Mouse (Mus musculus): Measurements from ENCODE around the gene Fan1. TPM values are rescaled to one million over a fixed set of nuclear protein-coding genes. Genes with fewer than 3 reads are reported as not detected.
A peak's percentile ranks its signal among the peaks of the same experiment; 100 is the strongest.

Gene Fan1
- polyA plus RNA-seq, 1 experiment from 2014 or later = 2.4 TPM

DNA sequence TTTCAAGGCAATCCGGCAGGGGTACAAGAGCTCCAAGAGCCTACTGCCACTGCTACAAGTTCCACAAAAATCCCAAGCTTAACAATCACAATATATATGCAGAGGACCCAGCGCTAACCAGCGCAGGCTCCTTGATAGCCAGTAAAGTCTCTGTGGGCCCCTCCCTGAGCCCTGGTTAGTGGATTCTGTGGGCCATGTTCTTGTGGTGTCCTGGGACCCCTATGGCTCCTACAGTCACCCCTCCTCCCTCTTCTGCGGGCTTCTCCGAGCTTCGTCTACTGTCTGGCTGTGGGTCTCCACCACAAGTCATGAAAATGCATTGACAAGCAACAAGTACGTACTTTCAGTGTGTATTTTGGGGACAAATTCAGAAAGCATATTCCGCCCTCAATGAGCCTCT is 17.6 kb upstream of the Fan1 start:
- ATAC-seq = no peak
- H3K4me1 ChIP-seq (replicated peaks; ENCODE audit: control insufficient read depth, insufficient read depth, low read length) = no peaks in the 10 kb centered on the region
- peak overlapping the region; percentile 91 for H3K4me2 ChIP-seq (replicated peaks; ENCODE audit: low read depth)
- peak overlapping the region; percentile 79 for H3K4me3 ChIP-seq (ENCODE audit: low read depth, low read length)
- H3K9ac ChIP-seq (ENCODE audit: low read depth, low read length) = peak overlapping the region; percentile 82
- peaks cover 14% of the 10 kb centered on the region for H3K36me3 ChIP-seq (ENCODE audit: control insufficient read depth, insufficient read depth)
- no peak overlapping the region for H3K27ac ChIP-seq (ENCODE audit: low read depth, low read length)
- H3K9me3 ChIP-seq (ENCODE audit: control insufficient read depth) = no peaks in the 10 kb centered on the region
- no peak for TF ChIP-seq CTCF (IDR thresholded peaks at IDR 0.05; ENCODE audit: low read depth)
- no peaks in the 10 kb centered on the region for H3K27me3 ChIP-seq (replicated peaks; ENCODE audit: control insufficient read depth, insufficient read depth, low read length)
- WGBS = 2% methylated on average over 8 of the region's 8 CpGs

DNA sequence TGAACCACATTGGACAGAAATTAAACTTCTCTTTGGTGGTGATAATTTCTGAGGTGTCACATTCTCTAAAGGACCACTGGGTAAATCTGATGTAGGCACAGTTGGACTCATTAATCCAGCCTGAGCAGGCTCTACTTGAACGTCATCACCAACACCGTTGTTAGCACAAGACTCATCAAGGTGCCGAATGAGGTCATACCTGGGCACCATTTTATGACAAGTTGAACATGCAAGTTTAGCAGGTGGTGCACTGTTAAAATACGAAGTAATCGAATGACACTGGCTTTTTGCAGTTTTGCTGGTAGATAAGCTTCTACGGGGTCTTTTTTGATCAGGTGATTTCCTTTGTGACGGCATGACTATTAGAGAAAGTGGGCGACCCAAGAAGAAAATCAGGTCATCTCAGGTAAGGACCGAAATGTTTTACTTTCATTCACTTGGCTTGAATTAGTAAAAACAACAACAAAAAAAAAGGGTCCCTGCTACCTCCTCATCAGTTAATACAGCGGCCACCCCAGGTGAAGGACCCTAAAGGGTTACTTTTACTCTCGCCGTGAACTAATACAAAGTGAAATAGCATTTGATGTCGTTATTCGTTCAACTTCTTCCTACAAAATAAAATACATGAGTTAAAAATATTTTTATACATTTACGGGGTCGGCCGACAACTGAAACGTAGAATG is 607 bp downstream of the Fan1 start:
- Histone ChIP-seq H3K4me3 (ENCODE audit: low read depth, low read length) (peak overlapping the region; percentile 66), H3K9ac (ENCODE audit: low read depth, low read length) (peak overlapping the region; percentile 61), H3K27me3 (replicated peaks; ENCODE audit: control insufficient read depth, insufficient read depth, low read length) (no peaks in the 10 kb centered on the region), H3K4me2 (replicated peaks; ENCODE audit: low read depth) (peak overlapping the region; percentile 62), H3K9me3 (ENCODE audit: control insufficient read depth) (no peaks in the 10 kb centered on the region), H3K4me1 (replicated peaks; ENCODE audit: control insufficient read depth, insufficient read depth, low read length) (no peaks in the 10 kb centered on the region), H3K36me3 (ENCODE audit: control insufficient read depth, insufficient read depth) (peaks cover 26% of the 10 kb centered on the region), H3K27ac (ENCODE audit: low read depth, low read length) (peak overlapping the region; percentile 90)
- 5% methylated on average over 18 of the region's 18 CpGs for WGBS
- ATAC-seq = no peak
- no peak for TF ChIP-seq CTCF (IDR thresholded peaks at IDR 0.05; ENCODE audit: low read depth)

DNA sequence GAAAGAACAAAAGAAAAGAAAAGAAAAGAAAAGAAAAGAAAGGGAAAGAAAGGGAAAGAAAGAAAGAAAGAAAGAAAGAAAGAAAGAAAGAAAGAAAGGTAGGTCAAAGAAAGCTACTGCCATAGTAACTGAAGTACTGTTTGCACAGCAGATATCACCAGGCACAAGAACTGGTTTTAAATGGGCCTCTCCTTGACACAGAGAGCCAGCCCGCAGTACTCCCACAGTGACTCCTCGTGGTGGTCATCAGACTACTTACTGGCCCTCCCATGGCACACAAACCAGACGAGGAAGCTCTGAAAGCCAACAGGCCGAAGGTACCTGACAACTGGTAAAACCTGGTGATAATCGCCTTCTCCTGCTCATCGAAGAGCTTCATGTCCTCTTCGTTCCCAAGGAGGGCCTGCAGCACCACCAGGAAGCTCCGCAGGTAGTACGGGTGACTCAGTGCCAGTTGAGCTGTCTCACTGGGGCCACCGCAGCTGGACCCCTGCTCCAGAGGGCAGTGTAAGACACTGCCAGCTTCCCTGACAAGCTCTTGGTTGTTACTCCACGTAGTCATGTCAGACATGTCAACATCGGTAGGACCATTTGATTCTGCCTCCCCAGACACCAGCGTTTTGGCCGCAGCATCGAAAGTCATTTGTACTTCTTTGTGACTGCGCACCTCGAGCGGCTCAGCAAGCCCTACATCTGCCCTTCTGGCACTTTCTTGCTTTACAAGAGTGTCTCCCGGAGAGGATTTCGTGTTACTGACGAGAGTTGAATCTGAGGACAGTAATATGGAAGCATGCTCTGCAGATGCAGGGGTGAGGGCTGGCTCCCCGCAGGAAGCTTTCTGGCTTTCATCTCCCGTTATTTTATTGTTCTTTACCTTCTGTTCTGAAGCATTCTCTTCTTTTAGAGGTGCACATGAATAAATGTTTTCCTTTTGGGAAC is 1.7 kb downstream of the Fan1 start:
- no peak; the same call in 1 of the 2 replicates for TF ChIP-seq CTCF (IDR thresholded peaks at IDR 0.05; ENCODE audit: low read depth)
- Histone ChIP-seq H3K9me3 (ENCODE audit: control insufficient read depth) (no peaks in the 10 kb centered on the region), H3K4me1 (replicated peaks; ENCODE audit: control insufficient read depth, insufficient read depth, low read length) (no peaks in the 10 kb centered on the region), H3K36me3 (ENCODE audit: control insufficient read depth, insufficient read depth) (peaks cover 19% of the 10 kb centered on the region), H3K9ac (ENCODE audit: low read depth, low read length) (no peak overlapping the region), H3K27me3 (replicated peaks; ENCODE audit: control insufficient read depth, insufficient read depth, low read length) (no peaks in the 10 kb centered on the region), H3K4me3 (ENCODE audit: low read depth, low read length) (no peak overlapping the region), H3K4me2 (replicated peaks; ENCODE audit: low read depth) (no peak overlapping the region), H3K27ac (ENCODE audit: low read depth, low read length) (no peak overlapping the region)
- ATAC-seq = no peak
- 89% methylated on average over 23 of the region's 23 CpGs for WGBS

DNA sequence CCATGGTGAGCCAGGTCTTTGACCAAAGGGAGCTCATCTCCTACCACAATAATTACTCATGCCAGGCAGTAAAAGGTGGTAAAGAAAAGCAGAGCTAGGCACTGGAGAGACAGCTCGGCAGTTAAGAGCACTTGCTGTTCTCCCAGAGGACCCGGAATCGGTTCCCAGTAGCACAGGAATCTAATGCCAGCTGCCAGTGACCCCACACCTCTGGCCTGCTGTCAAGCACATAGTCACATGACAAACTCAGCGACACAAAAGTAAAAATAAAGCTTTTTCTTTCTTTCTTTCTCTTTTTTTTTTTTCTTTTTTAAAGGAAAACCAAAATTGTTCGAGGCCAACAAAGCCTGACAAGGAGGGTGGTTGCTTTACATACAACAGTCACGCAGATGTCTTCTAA is 4.1 kb downstream of the Fan1 start:
- no peak overlapping the region for H3K4me2 ChIP-seq (replicated peaks; ENCODE audit: low read depth)
- no peaks in the 10 kb centered on the region for H3K9me3 ChIP-seq (ENCODE audit: control insufficient read depth)
- ATAC-seq = no peak
- WGBS = 90% methylated on average over 6 of the region's 6 CpGs
- no peak overlapping the region for H3K4me3 ChIP-seq (ENCODE audit: low read depth, low read length)
- peaks cover 10% of the 10 kb centered on the region for H3K36me3 ChIP-seq (ENCODE audit: control insufficient read depth, insufficient read depth)
- no peak for TF ChIP-seq CTCF (IDR thresholded peaks at IDR 0.05; ENCODE audit: low read depth)
- no peak overlapping the region for H3K27ac ChIP-seq (ENCODE audit: low read depth, low read length)
- H3K27me3 ChIP-seq (replicated peaks; ENCODE audit: control insufficient read depth, insufficient read depth, low read length) = no peaks in the 10 kb centered on the region
- H3K9ac ChIP-seq (ENCODE audit: low read depth, low read length) = no peak overlapping the region
- no peaks in the 10 kb centered on the region for H3K4me1 ChIP-seq (replicated peaks; ENCODE audit: control insufficient read depth, insufficient read depth, low read length)

DNA sequence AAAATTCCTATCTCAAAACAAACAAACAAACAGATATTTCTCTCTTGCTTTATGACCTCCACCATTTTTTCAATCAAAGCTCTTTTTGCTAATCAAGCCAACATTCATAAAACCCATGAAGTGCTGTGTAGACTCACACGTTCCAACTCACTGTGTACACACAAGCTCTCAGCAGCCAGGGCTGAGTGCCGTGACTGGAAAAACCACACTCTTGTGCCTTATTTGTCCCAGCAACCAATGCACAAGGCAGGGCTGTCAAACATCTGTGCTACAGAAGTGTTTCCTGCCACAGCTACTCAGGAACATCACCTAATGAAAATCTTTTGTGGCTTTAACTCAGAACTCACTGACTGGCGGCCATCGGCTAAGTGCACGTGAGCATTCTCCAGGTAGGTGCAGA is 8.0 kb downstream of the Fan1 start:
- no peaks in the 10 kb centered on the region for H3K9me3 ChIP-seq (ENCODE audit: control insufficient read depth)
- 89% methylated on average over 5 of the region's 5 CpGs for WGBS
- no peaks in the 10 kb centered on the region for H3K27me3 ChIP-seq (replicated peaks; ENCODE audit: control insufficient read depth, insufficient read depth, low read length)
- no peaks in the 10 kb centered on the region for H3K4me1 ChIP-seq (replicated peaks; ENCODE audit: control insufficient read depth, insufficient read depth, low read length)
- no peak overlapping the region for H3K4me2 ChIP-seq (replicated peaks; ENCODE audit: low read depth)
- H3K36me3 ChIP-seq (ENCODE audit: control insufficient read depth, insufficient read depth) = peaks cover 42% of the 10 kb centered on the region
- H3K27ac ChIP-seq (ENCODE audit: low read depth, low read length) = no peak overlapping the region
- no peak overlapping the region for H3K4me3 ChIP-seq (ENCODE audit: low read depth, low read length)
- TF ChIP-seq CTCF (IDR thresholded peaks at IDR 0.05; ENCODE audit: low read depth) = no peak
- no peak for ATAC-seq
- H3K9ac ChIP-seq (ENCODE audit: low read depth, low read length) = no peak overlapping the region

DNA sequence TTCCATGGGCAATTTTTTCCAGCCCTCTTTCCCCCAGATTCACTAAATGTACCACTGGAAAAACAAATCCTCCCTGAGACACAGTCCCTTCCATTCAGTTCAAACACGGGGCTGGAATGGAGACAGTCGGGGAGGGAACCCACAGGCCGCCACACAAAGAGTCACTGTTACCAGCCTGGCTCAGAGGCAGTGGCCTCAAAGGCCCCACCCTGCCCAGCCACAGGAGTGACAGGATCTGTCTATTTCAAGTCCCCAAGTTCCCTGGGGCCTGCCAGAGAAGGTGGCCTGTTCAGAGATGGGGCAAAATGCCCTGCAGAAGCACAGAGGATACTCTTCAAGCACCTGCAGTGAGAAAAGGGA is 13.3 kb downstream of the Fan1 start:
- H3K4me1 ChIP-seq (replicated peaks; ENCODE audit: control insufficient read depth, insufficient read depth, low read length) = no peaks in the 10 kb centered on the region
- peaks cover 56% of the 10 kb centered on the region for H3K36me3 ChIP-seq (ENCODE audit: control insufficient read depth, insufficient read depth)

More for the DNA sequence above, 13.3 kb downstream of the Fan1 start:
- TF ChIP-seq CTCF (IDR thresholded peaks at IDR 0.05; ENCODE audit: low read depth) = no peak
- no peak overlapping the region for H3K9ac ChIP-seq (ENCODE audit: low read depth, low read length)
- H3K27me3 ChIP-seq (replicated peaks; ENCODE audit: control insufficient read depth, insufficient read depth, low read length) = no peaks in the 10 kb centered on the region
- peak; percentile 76 for ATAC-seq
- H3K4me3 ChIP-seq (ENCODE audit: low read depth, low read length) = no peak overlapping the region
- no peak overlapping the region for H3K4me2 ChIP-seq (replicated peaks; ENCODE audit: low read depth)
- H3K9me3 ChIP-seq (ENCODE audit: control insufficient read depth) = no peaks in the 10 kb centered on the region
- 41% methylated on average over 3 of the region's 3 CpGs for WGBS
- no peak overlapping the region for H3K27ac ChIP-seq (ENCODE audit: low read depth, low read length)

All from intestine, postnatal 0 days (tissue).